Mouse (Mus musculus) intestine, embryonic 14.5 days (tissue): ENCODE data around the gene Anxa6. TPM values are rescaled to one million over a fixed set of nuclear protein-coding genes. Genes with fewer than 3 reads are reported as not detected.
A peak's percentile ranks its signal among the peaks of the same experiment; 100 is the strongest.

Experiments
- ATAC-seq: fragments of 200-750 bp; cut with Nextera tagmentation; replicated peaks from 2 replicates; pipeline ENCODE4 v1.8.0; 2017; ENCODE audit warnings: low read depth, moderate number of reproducible peaks, moderate TSS enrichment, moderate library complexity; ENCODE audit not compliant: low FRiP score, low TSS enrichment
- DNase-seq: peaks from one replicate; pipeline ENCODE4 v3.0.0-alpha.2; 2018; ENCODE audit warnings: low spot score
- H3K27ac ChIP-seq: fragments of 300-500 bp; sonication (generic); 2 replicates; pipeline ENCODE4 v1.5.1; 2014; ENCODE audit warnings: low read depth, mild to moderate bottlenecking, control low read depth
- H3K27me3 ChIP-seq: fragments of 300-500 bp; sonication (generic); replicated peaks from 2 replicates; pipeline ENCODE4 v1.6.1; 2014; ENCODE audit warnings: low read length, control low read depth; ENCODE audit not compliant: control insufficient read depth, insufficient read depth
- H3K36me3 ChIP-seq: fragments of 300-500 bp; sonication (generic); 2 replicates; pipeline ENCODE4 v1.6.1; 2014; ENCODE audit warnings: low read length, control low read depth; ENCODE audit not compliant: control insufficient read depth, insufficient read depth
- H3K4me1 ChIP-seq: fragments of 300-500 bp; sonication (generic); replicated peaks from 2 replicates; pipeline ENCODE4 v1.6.1; 2014; ENCODE audit warnings: low read length, control low read depth, mixed read lengths; ENCODE audit not compliant: control insufficient read depth, insufficient read depth
- H3K4me2 ChIP-seq: fragments of 300-500 bp; sonication (generic); 2 replicates; pipeline ENCODE4 v1.6.1; 2014; ENCODE audit warnings: low read length
- H3K4me3 ChIP-seq: fragments of 300-500 bp; sonication (generic); 2 replicates; pipeline ENCODE4 v1.5.1; 2014; ENCODE audit warnings: low read depth, low read length, control low read depth, mixed read lengths
- H3K9ac ChIP-seq: fragments of 300-500 bp; sonication (generic); 2 replicates; pipeline ENCODE4 v1.6.1; 2014; ENCODE audit warnings: mild to moderate bottlenecking, low read length
- H3K9me3 ChIP-seq: fragments of 300-500 bp; sonication (generic); 2 replicates; pipeline ENCODE4 v1.6.1; 2016; ENCODE audit warnings: low read length, control low read depth; ENCODE audit not compliant: control insufficient read depth
- whole genome bisulfite sequencing: fragments of 180-500 bp; shearing (Covaris S2); extraction: QIAGEN DNeasy Blood & Tissue Kit; methylation state at CpG from one replicate; pipeline ENCODE4 v1.1.7; 2014; 5-methylcytosine and 5-hydroxymethylcytosine counted together
- polyA plus RNA-seq: library from polyadenylated mRNA; unstranded; fragments of >200 nt; fragmentation: Nextera tagmentation; extraction: Ambion mirVana; gene quantifications from 2 replicates; pipeline ENCODE4 v1.2.1, GENCODE M21; 2014

The Anxa6 gene
- polyA plus RNA-seq, 1 experiment from 2014 or later: 327 TPM

DNA sequence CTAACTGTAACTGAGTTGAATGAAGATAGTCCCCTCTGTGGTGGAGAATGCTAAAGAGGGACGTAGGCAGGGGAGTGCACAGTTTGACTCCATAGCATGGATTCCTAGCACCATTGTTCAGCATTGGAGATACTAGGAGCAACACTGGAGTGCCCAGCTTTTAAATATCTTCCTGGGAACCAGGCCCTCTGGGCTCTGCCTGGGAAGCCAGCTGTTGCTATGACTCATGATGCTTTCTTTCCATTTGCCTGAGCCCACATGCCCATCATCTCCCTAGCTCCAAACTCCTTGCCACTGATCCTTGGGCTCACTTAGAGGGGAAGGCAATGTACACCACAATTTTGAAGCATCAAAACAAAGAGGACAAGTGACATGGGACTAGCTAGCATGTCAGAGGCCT, 16.5 kb downstream of the Anxa6 start:
- H3K4me3 ChIP-seq: no peak overlapping the region
- ATAC-seq: no peak
- no peak overlapping the region for H3K4me2 ChIP-seq
- H3K9me3 ChIP-seq: no peaks in the 10 kb centered on the region
- no peak overlapping the region for H3K27ac ChIP-seq
- peaks cover 81% of the 10 kb centered on the region for H3K36me3 ChIP-seq
- no peaks in the 10 kb centered on the region for H3K27me3 ChIP-seq
- DNase-seq: no peak
- H3K4me1 ChIP-seq: peaks cover 22% of the 10 kb centered on the region
- 94% methylated on average over 1 of the region's 1 CpGs for WGBS
- no peak overlapping the region for H3K9ac ChIP-seq

GRCm38 (mm10) chr11:55015831-55016241, 17.4 kb downstream of the Anxa6 start:
- Histone ChIP-seq H3K36me3 (peaks cover 83% of the 10 kb centered on the region), H3K4me2 (no peak overlapping the region), H3K9me3 (no peaks in the 10 kb centered on the region), H3K9ac (0 out of 2 replicates have a peak overlapping the region, but pooled peaks have one; percentile 1), H3K4me1 (peaks cover 13% of the 10 kb centered on the region), H3K27me3 (no peaks in the 10 kb centered on the region), H3K27ac (no peak overlapping the region), H3K4me3 (no peak overlapping the region)
- no peak for ATAC-seq
- no peak for DNase-seq
- 71% methylated on average over 9 of the region's 9 CpGs for WGBS

DNA sequence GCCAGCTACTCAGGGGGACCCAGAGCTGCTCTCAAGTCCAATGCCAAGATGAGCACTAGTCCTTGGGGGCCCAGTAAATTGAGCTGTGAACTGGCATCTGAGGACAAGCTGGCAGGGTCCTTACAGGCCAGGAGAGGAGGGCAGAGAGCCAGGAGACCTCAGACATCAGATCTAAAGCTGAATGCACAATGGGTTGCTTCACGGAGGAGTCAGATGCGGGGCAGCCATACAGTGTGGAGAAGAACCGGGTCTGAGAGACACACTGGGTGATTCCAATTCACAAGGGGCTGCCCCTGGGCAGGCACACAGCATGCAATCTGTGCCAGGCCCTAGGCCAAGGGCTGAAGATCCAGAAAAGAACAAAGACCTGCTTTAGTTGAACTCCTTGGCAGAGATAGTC, 18.0 kb downstream of the Anxa6 start:
- peaks cover 13% of the 10 kb centered on the region for H3K4me1 ChIP-seq
- H3K27ac ChIP-seq: no peak overlapping the region
- peaks cover 83% of the 10 kb centered on the region for H3K36me3 ChIP-seq
- no peak overlapping the region for H3K4me3 ChIP-seq
- no peak overlapping the region for H3K4me2 ChIP-seq
- no peak overlapping the region for H3K9ac ChIP-seq
- no peaks in the 10 kb centered on the region for H3K9me3 ChIP-seq
- no peaks in the 10 kb centered on the region for H3K27me3 ChIP-seq
- no peak for ATAC-seq
- DNase-seq: no peak
- WGBS: 77% methylated on average over 3 of the region's 3 CpGs

DNA sequence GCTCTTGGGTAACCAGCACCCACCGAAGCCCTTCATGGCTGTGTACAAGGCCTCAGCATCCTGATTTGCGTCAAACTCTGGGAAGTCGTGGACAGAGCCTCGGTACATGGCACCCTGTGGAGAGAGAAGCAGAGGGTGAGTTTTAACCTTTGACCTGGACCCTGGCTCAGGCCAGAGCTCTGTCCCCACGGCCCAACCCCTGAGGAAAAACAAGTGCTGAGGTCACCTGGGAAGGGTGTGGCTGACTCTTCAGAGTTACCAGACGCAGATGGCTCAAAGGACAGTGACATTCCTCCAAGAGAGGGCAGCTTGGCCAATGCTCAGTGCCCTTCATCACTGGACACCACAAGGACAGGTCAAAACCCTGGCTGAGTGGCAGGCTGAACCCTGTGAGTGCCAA, 19.4 kb downstream of the Anxa6 start:
- peaks cover 87% of the 10 kb centered on the region for H3K36me3 ChIP-seq
- WGBS: 81% methylated on average over 6 of the region's 6 CpGs
- ATAC-seq: no peak
- peaks cover 4% of the 10 kb centered on the region for H3K4me1 ChIP-seq
- no peak overlapping the region for H3K27ac ChIP-seq
- H3K27me3 ChIP-seq: no peaks in the 10 kb centered on the region
- no peak overlapping the region for H3K4me3 ChIP-seq
- H3K9me3 ChIP-seq: no peaks in the 10 kb centered on the region
- no peak for DNase-seq
- H3K9ac ChIP-seq: no peak overlapping the region
- H3K4me2 ChIP-seq: no peak overlapping the region

- no peak overlapping the region for H3K9ac ChIP-seq
Observed at GRCm38 (mm10) chr11:55012551-55013521, 20.4 kb downstream of the Anxa6 start.

GRCm38 (mm10) chr11:55011440-55011839, 21.8 kb downstream of the Anxa6 start:
- ATAC-seq (no peak), DNase-seq (no peak)
- H3K36me3 ChIP-seq: peaks cover 98% of the 10 kb centered on the region
- H3K4me2 ChIP-seq: no peak overlapping the region
- no peaks in the 10 kb centered on the region for H3K4me1 ChIP-seq
- no peaks in the 10 kb centered on the region for H3K27me3 ChIP-seq
- H3K9ac ChIP-seq: no peak overlapping the region
- no peak overlapping the region for H3K4me3 ChIP-seq
- WGBS: 79% methylated on average over 3 of the region's 3 CpGs
- no peak overlapping the region for H3K27ac ChIP-seq
- H3K9me3 ChIP-seq: no peaks in the 10 kb centered on the region

More at GRCm38 (mm10) chr11:55012551-55013521, 20.4 kb downstream of the Anxa6 start:
- no peak overlapping the region for H3K4me2 ChIP-seq
- H3K27me3 ChIP-seq: no peaks in the 10 kb centered on the region
- peaks cover 87% of the 10 kb centered on the region for H3K36me3 ChIP-seq
- no peak overlapping the region for H3K4me3 ChIP-seq
- 83% methylated on average over 5 of the region's 5 CpGs for WGBS
- H3K4me1 ChIP-seq: no peaks in the 10 kb centered on the region
- DNase-seq (no peak), ATAC-seq (no peak)
- H3K27ac ChIP-seq: no peak overlapping the region
- H3K9me3 ChIP-seq: no peaks in the 10 kb centered on the region

DNA sequence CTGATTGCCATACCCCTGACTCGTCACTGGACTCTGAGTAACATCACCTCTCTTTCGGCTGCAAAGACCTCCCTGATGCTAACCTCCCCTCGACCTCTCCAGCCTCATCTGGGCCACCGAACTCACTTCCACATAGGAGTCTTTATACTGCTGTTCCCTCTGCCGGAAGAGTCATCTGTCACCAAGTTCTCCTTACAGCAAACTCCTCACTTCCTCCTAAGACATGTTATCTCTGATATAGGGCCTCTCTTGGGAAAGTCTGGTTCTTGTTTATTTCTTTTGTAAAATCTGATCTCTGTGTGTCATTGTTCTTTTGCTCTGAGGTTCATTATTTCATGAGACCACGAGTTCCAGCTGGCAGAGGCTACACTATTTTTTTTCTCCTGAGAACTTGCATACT, 25.0 kb downstream of the Anxa6 start:
- Histone ChIP-seq H3K4me1 (no peaks in the 10 kb centered on the region), H3K27me3 (no peaks in the 10 kb centered on the region), H3K4me2 (no peak overlapping the region), H3K9ac (no peak overlapping the region), H3K36me3 (peaks cover 100% of the 10 kb centered on the region), H3K4me3 (no peak overlapping the region), H3K27ac (no peak overlapping the region), H3K9me3 (no peaks in the 10 kb centered on the region)
- DNase-seq: no peak
- no peak for ATAC-seq
- WGBS: 81% methylated on average over 6 of the region's 6 CpGs

- H3K9me3 ChIP-seq: peaks cover 7% of the 10 kb centered on the region
- H3K9ac ChIP-seq: no peak overlapping the region
- H3K4me1 ChIP-seq: no peaks in the 10 kb centered on the region
- no peak overlapping the region for H3K27ac ChIP-seq
- no peak for ATAC-seq
- H3K36me3 ChIP-seq: peaks cover 96% of the 10 kb centered on the region
- H3K4me3 ChIP-seq: no peak overlapping the region
- 87% methylated on average over 5 of the region's 5 CpGs for WGBS
- H3K27me3 ChIP-seq: no peaks in the 10 kb centered on the region
- H3K4me2 ChIP-seq: no peak overlapping the region
- DNase-seq: no peak
Observed at GRCm38 (mm10) chr11:55005684-55006083, 27.6 kb downstream of the Anxa6 start.
